Mouse (Mus musculus) mesoderm, embryonic 11.5 days (tissue): ENCODE measurements around the gene Ccdc28a.
A peak's percentile ranks its signal among the peaks of the same experiment; 100 is the strongest.

Experiments used
- DNase-seq: peaks from one replicate; pipeline ENCODE4 v3.0.0-alpha.2; 2012; ENCODE audit warnings: low read depth, low spot score

Gene Ccdc28a

GRCm38 (mm10) chr10:18234560-18235401 lies at the start of gene Ccdc28a:
Gene Ccdc28a, minus strand, starts transcription at chr10:18234998.
- peak; percentile 94 for DNase-seq

GRCm38 (mm10) chr10:18283991-18284390 lies 49.2 kb upstream of the Ccdc28a start:
- no peak for DNase-seq

GRCm38 (mm10) chr10:18276090-18276734 lies 41.4 kb upstream of the Ccdc28a start:
- no peak for DNase-seq

GRCm38 (mm10) chr10:18251345-18251744 lies 16.5 kb upstream of the Ccdc28a start:
- DNase-seq: no peak

- DNase-seq: no peak
Measured at GRCm38 (mm10) chr10:18243614-18244013, 8.8 kb upstream of the Ccdc28a start.

GRCm38 (mm10) chr10:18237191-18237590 lies 2.4 kb upstream of the Ccdc28a start:
- DNase-seq: no peak

GRCm38 (mm10) chr10:18236328-18236927 lies 1.6 kb upstream of the Ccdc28a start:
- DNase-seq: no peak

GRCm38 (mm10) chr10:18235402-18235747 lies 577 bp upstream of the Ccdc28a start:
- no peak for DNase-seq

- DNase-seq: no peak
Measured at GRCm38 (mm10) chr10:18233891-18234290, 907 bp downstream of the Ccdc28a start.

- no peak for DNase-seq
Measured at GRCm38 (mm10) chr10:18224386-18224785, 10.4 kb downstream of the Ccdc28a start.

- DNase-seq: no peak
Measured at GRCm38 (mm10) chr10:18219351-18219750, 15.4 kb downstream of the Ccdc28a start.

- DNase-seq: no peak
Measured at GRCm38 (mm10) chr10:18214124-18214523, 20.7 kb downstream of the Ccdc28a start.

- DNase-seq: no peak
Measured at GRCm38 (mm10) chr10:18213373-18213772, 21.4 kb downstream of the Ccdc28a start.

- no peak for DNase-seq
Measured at GRCm38 (mm10) chr10:18210726-18211125, 24.1 kb downstream of the Ccdc28a start, which contains the start of gene Ect2l. Gene Ect2l, minus strand, starts transcription at chr10:18210890.

GRCm38 (mm10) chr10:18210119-18210518 lies 24.7 kb downstream of the Ccdc28a start:
- no peak for DNase-seq

GRCm38 (mm10) chr10:18204067-18204466 lies 30.7 kb downstream of the Ccdc28a start:
- peak; percentile 39 for DNase-seq

- DNase-seq: no peak
Measured at GRCm38 (mm10) chr10:18202401-18202800, 32.4 kb downstream of the Ccdc28a start.

GRCm38 (mm10) chr10:18200656-18201055 lies 34.1 kb downstream of the Ccdc28a start:
- no peak for DNase-seq

GRCm38 (mm10) chr10:18199919-18200318 lies 34.9 kb downstream of the Ccdc28a start:
- no peak for DNase-seq

GRCm38 (mm10) chr10:18198286-18199015 lies 36.3 kb downstream of the Ccdc28a start:
- no peak for DNase-seq

GRCm38 (mm10) chr10:18197206-18197979 lies 37.4 kb downstream of the Ccdc28a start:
- DNase-seq: peak; percentile 84
